Mouse (Mus musculus): Measurements from ENCODE around the gene Zfp978.
"Not testable (repeated sequence)": the region's sequence is repeated elsewhere in the genome, so short reads cannot be mapped to it uniquely, and the experiment has no call there.

DNA sequence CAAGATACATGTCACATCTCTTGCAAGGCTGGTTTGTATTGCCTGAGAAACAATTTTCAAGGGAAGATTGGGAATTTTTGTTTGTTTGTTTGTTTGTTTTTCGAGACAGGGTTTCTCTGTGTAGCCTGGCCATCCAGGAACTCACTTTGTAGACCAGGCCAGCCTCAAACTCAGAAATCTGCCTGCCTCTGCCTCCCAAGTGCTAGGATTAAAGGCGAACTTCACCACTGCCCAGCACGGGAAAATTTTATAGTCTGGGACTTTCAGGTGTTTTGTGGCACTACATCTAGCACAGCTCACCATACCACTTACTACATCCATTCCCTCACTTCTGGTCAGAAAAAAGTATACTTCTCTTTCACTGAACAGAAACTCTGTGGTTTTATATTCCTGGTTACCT lies 5.1 kb upstream of the Zfp978 start:
- TF ChIP-seq CTCF (IDR thresholded peaks at IDR 0.05; ENCODE audit: borderline replicate concordance, control insufficient read depth, extremely low read depth, insufficient read depth, low read length, poor library complexity); POLR2A (IDR thresholded peaks at IDR 0.05; ENCODE audit: control insufficient read depth, extremely low read depth, insufficient read depth, low read length, poor library complexity): not testable (repeated sequence)

Data from thymus, adult 2 months (tissue).